Mouse (Mus musculus): Measurements from ENCODE around the gene Gpn3.

DNA sequence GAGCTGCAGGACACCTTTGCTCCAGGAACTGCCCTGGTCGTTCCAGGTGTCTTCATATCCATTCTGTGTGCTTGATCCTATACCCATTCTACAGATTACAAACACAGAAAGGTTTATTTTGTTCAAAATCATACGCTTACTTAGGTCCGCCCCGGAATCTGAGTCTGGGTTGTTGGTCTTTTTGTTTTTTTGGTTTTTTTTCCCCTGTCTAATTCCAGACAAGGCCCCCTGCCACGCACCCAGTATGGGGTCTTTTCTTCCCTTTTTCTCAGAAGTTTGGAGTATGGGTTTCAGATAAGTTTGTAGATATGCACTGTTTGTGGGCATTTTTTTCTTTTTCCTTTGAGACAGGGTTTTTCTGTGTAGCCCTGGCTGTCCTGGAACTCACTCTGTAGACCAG is 1.2 kb downstream of the Gpn3 start:
- TF ChIP-seq E2F4 (IDR thresholded peaks at IDR 0.05; ENCODE audit: insufficient read depth): no peak
- no peak for TF ChIP-seq MYOG (IDR thresholded peaks at IDR 0.05; ENCODE audit: control insufficient read depth in 1 of 3, insufficient read depth in 1 of 3, insufficient read length in 2 of 3, low read depth in 2 of 3)
- TF ChIP-seq SRF (IDR thresholded peaks at IDR 0.05; ENCODE audit: control insufficient read depth, insufficient read length, low read depth): no peak
- TF ChIP-seq USF1 (IDR thresholded peaks at IDR 0.05; ENCODE audit: low read depth): no peak
- TF ChIP-seq POLR2A (IDR thresholded peaks at IDR 0.05; ENCODE audit: insufficient read length, low read depth): no peak
- TF ChIP-seq MAX (IDR thresholded peaks at IDR 0.05; ENCODE audit: low read depth): no peak
- no peak for TF ChIP-seq MYOD1 (IDR thresholded peaks at IDR 0.05; ENCODE audit: control insufficient read depth in 1 of 3, insufficient read length in 2 of 3, low read depth in 2 of 3)
- TF ChIP-seq REST (IDR thresholded peaks at IDR 0.05; ENCODE audit: insufficient read depth, insufficient read length): no peak
- no peak for TF ChIP-seq POLR2AphosphoS2 (IDR thresholded peaks at IDR 0.05; ENCODE audit: insufficient read length, low read depth)

All from myocyte (in vitro differentiated cells).